Mouse (Mus musculus) gastrocnemius, postnatal 25 days (tissue): ENCODE measurements around the gene Gna15. TPM values are rescaled to one million over a fixed set of nuclear protein-coding genes. Genes with fewer than 3 reads are reported as not detected.
A peak's percentile ranks its signal among the peaks of the same experiment; 100 is the strongest.

ENCODE experiments used
- DNase-seq: peaks from one replicate; pipeline ENCODE4 v3.0.0; 2022
- long read RNA-seq, 2 experiments: library from polyadenylated mRNA; stranded (forward); transcript quantifications; one replicate each; pipeline ENCODE4 v2.0.0; 2021
- total RNA-seq, 2 experiments: library from RNA; stranded (reverse); gene quantifications; 1 replicate in 1 of 2; 2 replicates in 1 of 2; pipeline ENCODE4 v1.2.3; 2021

Gna15 gene
- under 1 TPM; 0.36 to 0.62 TPM for total RNA-seq
- long read RNA-seq, experiment 1, result 0 reads
- long read RNA-seq, experiment 2, result 0 reads

DNA sequence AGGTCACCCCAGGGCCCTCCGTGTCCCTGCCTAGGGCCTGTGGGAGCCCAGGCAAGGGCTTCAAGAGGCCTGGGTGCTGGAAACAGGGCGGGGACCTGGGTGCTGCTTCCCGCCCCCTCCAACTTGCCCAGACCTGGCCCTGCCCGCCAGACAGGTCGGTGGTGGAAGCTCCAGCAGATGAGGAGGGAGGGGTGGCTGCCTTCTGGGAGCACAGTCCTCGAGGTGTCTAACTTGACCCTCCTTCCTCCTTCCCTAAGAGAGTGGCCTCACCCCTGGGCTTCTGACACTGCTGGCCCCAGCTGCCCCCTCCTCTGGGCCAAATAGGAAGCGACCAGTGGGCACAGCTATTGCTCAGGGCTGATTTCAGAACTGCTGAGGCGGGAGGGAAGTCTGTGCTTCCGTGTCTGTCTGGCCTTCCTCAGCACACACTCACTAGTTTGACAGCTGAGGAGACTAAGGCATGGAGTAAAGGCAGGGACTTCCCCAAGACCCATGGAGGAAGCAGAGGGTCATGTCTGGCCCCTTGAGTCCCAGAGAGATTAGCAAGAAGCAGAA, at the start of gene Gna15:
Gene Gna15 (minus strand): TSS at position 175 of the 555 bp plus-strand sequence.
- no peak for DNase-seq

DNA sequence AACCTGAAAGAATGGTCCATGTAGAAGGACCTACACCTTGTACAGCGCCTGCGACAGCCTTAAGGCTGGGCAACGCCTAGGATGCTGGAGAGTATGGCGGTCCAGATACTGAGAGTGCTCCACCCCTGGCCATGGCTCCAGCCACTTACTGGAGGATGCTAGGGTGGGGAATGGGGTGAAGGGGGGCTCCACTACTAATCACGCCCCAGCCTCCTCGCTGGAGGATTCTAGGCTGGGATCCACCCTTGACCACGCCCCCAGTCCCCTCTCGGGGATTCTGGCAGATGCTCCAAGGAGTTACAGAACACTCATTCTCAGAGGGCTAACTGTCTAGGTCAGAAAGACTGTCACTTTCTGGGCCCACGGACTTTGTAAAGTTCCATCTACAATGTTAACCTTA, 49.0 kb upstream of the Gna15 start:
- peak; percentile 73 for DNase-seq

DNA sequence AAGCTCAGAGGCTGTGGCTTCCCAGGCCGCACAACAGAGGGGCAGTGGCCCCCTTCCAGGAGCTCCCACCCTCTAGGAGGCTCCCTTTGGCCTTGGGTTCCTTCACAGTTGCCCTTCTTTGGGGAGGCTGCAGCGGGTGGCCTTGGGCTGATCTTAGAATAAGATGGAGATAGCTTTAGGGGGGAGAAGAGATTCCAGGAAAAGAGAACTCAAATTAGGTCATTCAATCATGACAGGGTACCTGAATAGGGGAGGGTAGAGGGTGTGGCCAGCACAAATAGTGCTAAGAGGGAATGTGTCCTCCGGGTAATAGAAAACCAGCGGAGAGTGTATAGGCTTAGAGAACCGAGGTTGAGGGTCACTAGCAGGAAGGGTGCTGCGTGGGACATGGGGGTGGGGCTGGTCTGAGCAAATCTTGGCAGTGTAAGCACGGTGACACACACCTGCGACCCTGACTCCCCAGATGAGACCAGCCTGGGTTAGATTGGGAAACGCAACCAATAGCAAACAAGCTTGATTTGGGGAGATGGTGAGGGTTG, 48.2 kb upstream of the Gna15 start:
- DNase-seq, result no peak

DNA sequence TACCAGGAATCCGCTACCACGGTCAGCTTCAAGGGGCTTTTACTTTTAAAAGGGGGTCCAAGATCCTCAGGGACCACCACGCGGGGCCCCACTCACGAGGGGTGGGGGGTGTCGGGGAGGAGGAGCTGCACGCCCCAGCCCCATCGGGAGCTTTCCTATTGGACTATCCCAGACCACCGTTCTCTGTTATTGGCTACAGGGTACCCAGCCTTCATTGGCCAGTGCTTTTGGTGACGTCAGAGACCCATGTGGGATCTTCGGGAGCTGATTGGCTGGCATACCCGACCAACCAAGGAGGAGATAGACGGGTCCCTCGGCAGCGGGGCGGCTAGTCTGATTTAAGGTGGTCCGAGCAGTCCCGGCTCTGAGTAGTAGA, 47.5 kb upstream of the Gna15 start:
- peak; percentile 99 for DNase-seq

DNA sequence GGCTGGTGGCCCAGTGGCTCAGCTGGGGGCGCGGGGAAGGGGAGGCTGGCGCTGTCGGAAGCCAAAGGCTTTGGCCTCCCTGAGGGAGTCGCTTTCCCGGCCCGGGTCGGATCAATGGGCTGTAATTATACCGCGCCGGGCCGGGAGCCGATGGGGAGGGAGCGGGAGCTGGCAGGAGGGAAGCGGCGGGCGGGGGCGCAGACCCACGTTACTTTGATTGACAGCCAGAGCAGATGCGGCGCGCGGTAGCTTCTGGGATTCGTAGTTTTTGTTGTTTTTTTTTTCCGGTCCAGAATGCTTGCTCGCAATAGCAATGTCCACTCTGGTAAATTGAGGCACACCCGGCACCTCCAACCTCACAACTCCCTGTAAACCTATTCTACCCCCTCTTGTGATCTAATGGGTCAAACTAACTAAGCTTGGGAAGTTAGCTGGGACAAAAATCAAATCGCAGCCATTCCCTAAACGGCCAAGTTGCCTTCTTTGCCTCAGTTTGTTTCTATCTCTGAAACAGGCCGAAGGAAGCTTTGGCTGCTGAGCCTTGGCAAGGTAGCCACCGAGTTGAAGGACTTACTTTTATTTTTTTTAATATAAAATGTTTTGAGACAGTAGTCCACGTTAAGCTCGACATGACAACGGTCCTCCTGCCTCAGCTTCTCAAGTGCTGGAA, 46.9 kb upstream of the Gna15 start:
- DNase-seq, result peak; percentile 94

DNA sequence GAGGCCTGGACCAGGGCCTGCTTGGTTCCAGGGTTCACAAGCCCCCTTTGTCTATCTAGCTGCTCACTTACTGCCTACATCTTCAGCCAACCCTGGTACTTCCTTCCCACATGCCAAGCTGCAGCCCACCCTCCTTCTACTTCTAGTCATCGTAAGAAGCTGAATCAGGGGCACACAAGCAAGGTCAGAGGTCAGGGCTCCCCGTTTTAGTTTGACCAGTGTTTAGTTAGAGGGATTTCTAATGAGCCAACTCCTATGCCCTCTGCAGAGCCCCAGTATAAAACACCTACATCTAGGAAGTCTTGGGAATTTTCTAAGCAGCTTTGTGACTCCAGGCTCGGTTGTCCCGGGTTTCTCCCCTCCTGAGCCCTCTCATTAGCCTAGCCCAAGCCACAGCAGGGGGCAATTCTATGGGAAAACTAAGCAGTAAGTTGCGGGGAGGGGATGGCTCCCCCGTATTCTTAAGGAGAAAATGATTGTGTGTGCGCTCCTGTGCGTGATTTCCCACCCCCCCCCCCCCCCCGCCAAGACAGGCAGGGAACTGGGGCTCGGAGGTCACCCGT, 46.3 kb upstream of the Gna15 start:
- no peak for DNase-seq

DNA sequence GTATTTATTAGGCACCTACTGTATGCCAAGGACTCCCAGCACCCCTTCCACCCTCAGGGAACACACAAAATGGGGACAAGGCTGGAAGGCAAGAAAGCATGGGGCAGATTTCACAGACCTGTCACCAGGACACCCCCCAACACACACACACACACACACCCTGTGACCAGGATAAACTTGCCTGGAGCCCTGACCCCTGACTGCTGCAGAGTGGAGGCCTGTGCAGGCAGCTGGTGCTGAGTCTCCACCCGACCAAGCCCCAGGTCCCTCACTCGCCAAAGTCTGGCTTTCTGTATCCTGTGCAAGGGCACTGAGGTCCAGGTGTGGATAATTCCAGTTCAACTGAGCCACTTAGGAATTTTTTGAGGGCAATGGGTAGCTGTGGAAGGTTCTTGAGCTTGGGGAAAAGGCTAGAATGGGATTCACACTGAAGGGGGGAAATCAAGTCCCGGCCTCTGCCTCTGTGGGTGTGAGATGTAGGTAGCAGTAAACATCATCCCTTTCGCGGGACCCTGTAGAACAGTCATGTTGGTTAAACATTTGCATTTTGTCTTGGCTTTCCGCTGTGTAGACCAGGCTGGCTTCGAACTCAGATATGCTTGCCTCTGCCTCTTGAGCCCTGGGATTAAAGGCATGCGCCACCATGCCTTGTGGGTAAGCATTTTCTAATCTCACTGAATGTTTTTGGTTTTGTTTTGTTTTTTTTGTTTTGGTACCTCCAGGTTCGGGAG, 45.6 kb upstream of the Gna15 start:
- DNase-seq, result no peak

DNA sequence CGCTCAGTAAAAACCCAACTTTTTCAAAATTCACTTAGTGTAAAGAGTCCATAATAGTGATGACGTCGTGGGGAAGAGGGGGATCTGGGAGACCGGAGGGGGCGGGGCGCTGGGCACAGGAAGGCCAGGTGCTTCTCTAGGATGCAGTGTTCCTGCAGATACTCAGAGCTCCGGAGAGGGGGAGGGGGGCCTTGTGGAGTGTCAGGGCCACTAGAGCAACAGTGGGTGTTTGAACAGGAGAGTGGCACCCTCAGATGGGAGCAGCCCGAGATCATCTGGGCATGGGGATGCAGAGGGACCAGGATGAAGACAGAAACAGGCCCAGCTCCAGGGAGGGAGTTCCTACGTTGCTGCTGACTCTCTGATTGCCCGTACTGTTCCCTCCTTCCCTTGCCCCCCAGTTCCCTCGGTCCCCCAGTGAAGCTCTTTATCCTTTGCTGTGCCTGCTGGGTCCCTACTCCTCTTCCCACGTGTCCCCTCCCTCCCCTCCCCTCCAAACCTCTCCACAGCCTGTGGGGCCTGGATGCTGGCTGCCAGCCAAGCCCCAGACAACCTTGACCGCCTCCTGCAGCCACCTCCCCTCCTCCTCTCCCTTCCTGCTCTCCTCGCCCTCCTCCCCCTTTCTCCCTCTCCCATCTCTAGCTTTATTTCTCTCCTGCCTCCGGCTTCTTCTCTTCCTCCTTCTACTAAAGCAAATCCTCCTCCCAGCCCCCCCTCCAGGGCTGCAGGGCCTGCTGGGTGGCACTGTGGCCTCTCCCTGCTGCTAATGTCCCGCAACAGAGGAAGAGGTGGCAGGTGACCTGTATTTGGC, 44.6 kb upstream of the Gna15 start:
- DNase-seq, result no peak

DNA sequence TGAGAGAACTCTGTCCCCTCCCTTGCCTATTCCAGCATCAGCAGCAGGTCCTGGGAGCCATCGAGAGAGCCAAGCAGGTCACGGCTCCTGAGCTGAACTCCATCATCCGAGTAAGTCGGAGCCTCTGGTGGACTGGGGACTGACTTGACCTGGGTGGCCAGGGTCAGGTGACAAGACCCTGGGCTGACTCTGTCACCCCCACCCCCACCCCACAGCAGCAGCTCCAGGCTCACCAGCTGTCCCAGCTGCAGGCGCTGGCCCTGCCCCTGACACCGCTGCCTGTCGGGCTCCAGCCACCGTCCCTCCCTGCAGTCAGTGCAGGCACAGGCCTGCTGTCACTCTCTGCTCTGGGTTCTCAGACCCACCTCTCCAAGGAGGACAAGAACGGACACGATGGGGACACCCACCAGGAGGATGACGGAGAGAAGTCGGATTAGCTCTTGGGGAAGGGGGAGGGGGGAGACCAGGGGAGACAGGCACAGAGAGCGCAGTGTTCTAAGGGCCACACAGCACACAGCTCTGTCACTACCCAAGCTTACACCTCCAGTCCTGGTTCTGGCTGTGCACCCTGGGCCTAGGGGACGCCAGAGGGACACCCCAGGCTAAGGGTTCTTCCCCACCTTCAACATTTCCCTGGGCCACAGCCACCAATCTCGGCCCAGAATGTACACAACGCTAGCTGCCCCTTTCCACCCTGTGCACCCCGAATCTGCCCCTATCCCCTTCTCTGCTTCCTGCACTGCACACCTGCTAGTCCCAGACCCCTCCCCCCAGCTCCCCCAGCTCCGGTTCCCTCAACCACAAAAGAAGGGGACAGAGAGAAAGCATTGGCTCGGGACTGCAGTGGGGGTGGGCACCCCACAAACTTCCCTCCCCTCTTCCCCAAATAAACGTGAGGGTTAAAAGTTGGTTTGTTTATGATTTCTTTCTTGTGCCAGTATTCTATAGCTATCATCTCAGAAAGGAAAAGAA, 41.5 kb upstream of the Gna15 start:
- DNase-seq, result peak; percentile 40

DNA sequence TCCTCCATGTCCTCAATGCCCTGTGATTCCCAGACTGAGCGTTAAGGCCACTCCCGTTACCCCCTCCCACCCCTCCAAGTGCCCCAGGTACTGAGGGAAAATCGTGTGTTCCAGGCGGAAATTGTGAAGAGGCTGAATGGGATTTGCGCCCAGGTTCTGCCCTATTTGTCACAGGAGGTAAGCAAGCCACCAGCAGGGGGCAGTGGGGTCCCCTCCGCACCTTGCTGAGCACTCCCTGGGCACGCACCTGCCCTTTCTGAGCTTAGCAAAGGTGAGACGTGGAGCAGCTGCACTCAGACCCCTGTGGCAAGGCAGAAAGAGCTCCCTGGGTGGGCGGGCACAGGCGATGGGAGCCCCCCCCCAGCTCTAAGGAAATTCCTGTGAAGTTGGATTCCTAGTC, 40.7 kb upstream of the Gna15 start:
- DNase-seq, result peak; percentile 40

DNA sequence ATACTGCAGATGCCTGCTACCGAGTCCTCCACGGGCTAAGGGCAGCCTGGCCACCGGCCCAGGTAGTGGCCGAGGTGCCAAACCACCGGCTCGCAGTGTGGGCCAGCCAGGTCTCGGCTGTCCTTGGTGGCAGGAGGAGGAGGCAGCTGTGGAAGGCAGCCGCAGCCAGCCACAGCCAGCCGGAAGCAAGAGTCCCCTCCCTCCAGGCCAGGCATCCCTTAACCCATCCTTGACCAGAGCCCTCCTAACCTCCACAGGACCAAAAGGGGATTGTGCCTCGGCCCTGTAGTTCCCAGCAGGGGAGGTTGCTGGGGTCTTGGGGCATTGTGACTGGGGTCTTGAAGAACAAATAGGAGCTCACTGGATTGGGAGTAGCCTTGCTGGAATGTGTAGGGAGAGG, 40.2 kb upstream of the Gna15 start:
- DNase-seq, result peak; percentile 78

DNA sequence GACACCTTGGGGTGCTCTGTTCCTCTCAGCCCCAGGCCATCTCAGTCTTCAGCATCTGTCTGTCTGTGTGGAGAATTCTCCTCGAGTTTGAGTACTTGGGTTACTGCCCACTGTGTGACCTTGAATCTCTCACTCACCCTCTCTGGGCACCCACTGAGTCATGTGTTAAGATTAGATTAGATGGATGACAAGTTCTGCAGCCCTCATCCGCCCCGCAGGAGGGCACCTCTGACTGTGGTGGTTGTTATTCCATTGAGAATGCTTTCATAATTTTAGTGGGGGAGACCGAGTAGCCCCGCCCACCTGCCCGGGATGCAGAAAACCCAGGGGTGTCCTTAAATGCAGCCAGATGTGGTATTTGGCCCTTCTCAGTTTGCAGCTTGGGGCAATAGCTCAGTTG, 39.5 kb upstream of the Gna15 start:
- peak; percentile 22 for DNase-seq

DNA sequence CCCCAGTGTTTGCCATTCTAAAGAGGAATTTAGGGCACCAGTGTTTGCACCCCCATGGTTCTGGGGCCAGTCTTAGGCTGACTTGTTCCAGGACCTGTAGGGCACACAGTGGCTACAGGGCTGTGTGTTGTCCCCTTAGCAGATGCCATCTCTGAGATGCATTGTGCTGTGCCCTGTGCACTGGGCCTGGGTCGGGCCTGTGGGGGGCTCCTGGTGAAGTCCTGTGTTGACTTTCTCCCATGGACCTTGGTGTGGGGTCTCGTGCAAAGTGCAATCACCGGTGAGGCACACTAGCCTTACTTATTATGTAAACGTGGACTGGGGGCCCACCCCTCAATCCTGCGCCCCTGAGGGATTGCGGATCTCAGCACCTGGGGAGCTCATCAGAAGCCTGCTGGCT, 38.4 kb upstream of the Gna15 start:
- no peak for DNase-seq

DNA sequence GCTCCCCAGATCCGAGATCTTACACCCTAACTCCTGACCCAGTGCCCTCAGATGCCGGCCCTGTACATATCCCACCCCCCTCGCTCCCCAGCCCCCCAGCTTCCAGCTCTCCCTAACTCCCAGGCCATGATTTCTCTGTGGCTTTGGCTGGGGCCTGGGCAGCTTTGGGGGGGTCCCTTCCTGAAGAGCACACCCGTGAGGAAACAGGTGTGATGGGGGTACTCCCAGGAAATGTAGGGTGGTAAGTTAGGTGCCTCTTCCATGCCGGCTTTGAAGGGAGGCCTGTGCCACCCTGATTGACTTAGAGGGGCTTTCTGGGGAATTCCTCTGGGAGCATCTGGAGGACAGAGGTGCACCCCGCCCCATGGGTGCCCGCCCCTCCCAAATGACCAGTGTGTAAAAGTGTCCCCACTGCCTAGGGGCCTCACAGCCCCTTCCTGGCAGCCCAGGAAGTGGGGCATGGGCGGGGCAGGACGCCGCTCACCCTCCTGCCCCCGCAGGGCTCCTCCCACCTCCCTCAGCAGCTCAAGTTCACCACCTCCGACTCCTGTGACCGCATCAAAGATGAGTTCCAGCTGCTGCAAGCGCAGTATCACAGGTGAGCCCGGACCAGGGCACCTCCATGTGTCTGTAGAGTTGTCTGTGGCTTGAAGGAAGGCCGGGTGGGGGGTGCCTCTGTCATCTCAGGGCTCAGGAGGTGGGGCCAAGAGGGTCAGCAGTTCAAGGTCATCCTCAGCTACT, 36.9 kb upstream of the Gna15 start:
- DNase-seq, result peak; percentile 68

DNA sequence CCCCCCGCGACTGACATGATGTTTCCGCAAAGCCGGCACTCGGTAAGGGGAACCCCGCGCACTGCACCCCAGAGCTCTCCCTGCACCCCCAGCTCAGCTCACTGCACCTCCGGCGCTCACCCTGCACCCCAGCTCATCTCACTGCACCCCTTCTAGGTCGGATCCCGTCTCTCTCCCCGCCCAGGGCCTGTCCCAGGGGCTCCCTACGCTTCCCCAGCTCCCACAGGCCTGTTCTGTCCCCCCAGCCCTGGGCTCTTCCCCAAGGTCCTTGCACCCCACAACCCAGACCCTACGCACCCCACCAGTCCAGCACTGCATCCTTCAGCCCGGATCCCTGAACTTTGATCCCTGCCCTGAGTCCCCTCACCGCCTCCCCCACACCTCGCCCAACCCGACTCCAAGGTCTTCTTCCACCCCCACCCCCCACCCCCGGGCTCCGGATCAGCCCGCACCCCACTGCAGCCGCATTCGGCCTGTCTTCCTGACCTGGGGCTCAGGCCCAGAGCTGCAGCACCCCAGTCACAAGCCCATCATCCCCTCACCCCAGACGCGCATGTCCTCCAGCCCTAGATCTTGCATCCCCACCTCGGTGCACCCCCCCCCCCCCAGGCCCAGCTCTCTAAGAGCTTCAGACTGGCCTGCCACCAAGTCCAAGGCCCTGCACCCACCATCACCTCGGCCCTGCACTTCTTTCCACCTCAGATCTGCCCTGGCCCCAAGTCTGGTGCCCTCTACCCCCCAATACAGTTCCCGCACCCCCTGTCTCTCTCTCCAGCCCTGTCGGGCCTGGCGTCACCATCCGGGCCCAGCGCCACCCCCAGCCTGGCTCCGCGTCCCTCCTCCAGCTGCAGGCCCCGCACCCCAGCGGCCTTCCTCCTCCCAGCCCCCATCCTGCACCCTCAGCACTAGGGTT, 35.9 kb upstream of the Gna15 start:
- DNase-seq, result peak; percentile 79

DNA sequence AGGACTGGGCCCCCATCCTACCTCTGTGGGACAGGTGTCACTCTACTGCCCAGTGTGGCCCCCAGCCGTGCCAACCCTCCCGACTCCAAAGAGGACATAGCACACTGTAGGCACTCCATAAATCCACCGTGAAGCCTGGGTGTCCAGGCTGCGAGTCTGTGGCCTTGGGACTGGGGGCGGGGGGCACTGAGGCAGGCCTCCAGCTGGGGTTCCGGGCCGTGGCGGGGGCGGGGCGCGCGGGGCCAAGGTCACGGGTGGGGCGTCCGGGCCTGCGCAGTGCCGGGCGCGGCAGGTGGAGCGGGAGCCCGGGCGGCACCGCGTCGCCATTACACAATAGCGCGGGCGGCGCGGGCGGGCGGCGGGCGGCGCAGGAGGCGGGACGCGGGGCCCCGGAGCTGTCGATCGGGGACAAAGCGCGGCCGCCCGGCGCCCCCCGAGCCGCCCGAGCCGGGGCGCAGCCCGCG, 35.2 kb upstream of the Gna15 start, which contains the start of gene Aes:
Gene Aes (plus strand): TSS at position 326 of the 464 bp plus-strand sequence.
- peak; percentile 83 for DNase-seq

DNA sequence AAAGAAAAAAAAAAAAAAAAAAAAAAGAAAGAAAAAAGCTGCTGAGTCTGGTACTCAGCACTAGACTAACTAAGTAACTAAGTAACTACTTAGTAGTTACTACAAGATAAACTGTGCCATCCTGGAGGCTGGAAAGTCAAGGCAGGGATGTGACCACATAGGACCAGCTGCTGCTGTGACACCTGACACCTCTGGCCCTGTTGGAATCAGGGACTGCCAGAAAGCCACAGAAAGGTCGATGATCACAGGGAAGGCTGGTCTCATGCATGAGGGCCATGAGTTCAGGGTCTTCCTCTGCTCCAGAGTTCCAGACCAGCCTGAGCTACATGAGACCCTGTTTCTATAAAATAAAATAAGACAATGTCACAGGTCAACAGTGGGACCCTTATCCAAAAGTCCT, 33.5 kb upstream of the Gna15 start:
- peak; percentile 14 for DNase-seq

DNA sequence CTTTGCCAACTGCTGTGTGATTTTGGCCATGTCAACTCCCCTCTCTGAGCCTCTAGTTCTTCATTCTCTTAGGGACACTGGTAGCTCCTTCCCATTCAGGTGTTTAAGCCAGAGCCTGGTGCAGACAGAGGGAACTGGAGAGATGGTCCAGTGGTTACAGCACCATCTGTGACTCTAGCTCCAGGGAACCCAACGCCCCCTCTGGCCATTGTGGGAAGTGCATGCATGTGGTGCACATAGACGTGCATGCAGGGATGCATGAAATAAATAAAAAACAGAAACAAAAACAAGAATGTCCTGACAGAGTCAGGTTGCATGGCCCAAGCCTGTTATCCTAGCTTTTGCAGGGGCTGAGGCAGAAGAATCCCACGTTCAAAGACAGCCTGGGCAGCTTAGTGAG, 32.3 kb upstream of the Gna15 start:
- DNase-seq, result no peak
